Mouse (Mus musculus): ENCODE measurements at regions not wholly inside any gene's neighbourhood (a gene's known extent, or its start where the extent isn't known, plus 50 kb on each side); places are given as distances from the start of the nearest gene placed in this dataset.

- DNase-seq (ENCODE audit: low spot score in 2 of 2): no peak
These were observed 373.9 kb downstream of the Cog6 start for GRCm38 (mm10) chr3:52643100-52643551.

- no peak for DNase-seq (ENCODE audit: low spot score in 2 of 2)
These were observed 373.4 kb downstream of the Foxo1 start for GRCm38 (mm10) chr3:52641226-52642181.

DNA sequence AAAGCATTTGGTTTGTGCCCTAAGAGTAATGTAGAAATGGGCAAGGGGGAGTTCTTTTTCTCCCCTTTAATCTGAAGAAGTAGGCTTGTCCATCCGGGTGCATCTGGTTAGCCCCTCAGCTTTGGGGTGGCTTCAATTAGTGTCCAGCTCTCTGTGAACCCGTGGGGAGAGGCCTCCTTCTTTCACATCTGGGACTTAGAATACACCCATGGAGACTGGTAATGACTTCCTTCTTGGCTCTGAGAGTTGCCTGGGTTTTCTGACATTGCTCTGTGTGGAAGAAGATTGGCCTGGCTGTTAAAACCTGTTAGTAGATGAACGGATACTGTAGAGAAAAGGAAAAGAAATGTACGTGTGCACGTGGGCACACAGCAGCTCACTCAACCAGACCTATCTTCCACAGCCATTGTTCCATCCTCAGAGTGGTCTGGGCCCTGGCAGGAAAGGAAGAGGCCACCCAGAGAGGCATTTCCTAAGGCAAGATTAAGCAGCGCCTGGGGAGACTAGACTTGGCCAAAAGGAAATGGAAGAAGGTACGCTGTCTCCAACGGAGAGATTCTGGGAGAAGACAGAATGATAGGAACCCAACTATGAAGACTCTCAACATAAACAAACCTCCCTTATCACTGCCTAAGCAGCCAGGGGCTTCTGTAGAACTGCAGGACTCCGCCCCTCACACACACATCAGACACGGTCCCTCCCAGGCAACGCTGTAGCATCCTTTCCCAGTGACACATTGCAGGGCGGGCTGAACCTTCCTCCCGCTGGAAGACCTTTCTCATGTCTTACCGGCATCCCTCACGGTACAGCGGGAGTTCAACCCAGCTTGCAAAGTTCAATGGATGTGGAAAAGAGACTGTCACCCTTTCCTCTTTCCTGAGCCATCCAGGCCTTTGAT, 372.4 kb downstream of the Foxo1 start:
- DNase-seq (ENCODE audit: low spot score in 2 of 2): no peak

DNA sequence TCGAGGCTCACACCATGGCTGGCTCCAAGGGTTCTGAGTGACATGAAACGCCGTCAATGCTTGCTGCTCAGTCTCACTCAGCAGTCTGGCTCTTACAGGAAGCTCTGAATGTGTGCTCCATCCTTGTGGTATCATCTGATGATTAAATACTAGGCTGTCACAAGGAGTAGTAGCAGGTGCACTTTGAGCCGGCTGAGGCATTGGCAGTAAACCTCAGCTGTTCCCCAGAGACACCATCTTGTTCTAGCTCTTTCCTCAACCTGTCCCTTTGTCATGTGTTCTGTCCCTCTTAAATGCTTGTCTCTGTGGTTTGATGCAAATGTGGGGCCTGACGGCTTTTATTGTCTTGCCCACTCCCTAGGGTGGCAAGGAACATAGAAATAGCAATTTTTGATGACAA, 370.7 kb downstream of the Foxo1 start:
- peak in 1 of 2 experiments; percentile 80 for DNase-seq (ENCODE audit: low spot score in 2 of 2)

DNA sequence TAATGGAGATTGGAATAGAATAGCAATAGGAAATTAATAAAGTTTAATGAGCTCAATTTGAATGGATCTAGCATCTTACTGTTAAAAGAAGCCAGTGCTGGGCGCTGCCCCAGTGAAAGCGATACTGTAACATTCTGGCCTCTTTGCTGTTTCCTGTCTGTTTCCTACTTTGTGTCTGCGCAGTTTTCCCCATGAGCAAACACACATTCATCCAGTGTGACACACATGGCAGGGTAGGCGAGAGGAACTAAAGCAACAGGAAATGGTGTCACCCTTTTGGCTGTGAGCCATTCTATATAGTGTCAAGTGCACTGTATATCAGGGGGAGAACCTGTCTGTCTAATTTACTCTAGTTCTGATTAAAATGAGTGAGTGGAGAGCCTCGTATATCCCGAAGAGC, 366.2 kb downstream of the Foxo1 start:
- peak; percentile 56 to 85 for DNase-seq (ENCODE audit: low spot score in 2 of 2)

GRCm38 (mm10) chr3:52633491-52634100, 365.5 kb downstream of the Foxo1 start:
- DNase-seq (ENCODE audit: low spot score in 2 of 2): peak in 1 of 2 experiments; percentile 49

- no peak for DNase-seq (ENCODE audit: low spot score in 2 of 2)
These were observed 364.5 kb downstream of the Foxo1 start for GRCm38 (mm10) chr3:52632635-52633034.

GRCm38 (mm10) chr3:52630209-52630608, 362.1 kb downstream of the Foxo1 start:
- peak in 1 of 2 experiments; percentile 29 for DNase-seq (ENCODE audit: low spot score in 2 of 2)

- DNase-seq (ENCODE audit: low spot score in 2 of 2): no peak
These were observed 357.0 kb downstream of the Foxo1 start for GRCm38 (mm10) chr3:52625125-52625524.

DNA sequence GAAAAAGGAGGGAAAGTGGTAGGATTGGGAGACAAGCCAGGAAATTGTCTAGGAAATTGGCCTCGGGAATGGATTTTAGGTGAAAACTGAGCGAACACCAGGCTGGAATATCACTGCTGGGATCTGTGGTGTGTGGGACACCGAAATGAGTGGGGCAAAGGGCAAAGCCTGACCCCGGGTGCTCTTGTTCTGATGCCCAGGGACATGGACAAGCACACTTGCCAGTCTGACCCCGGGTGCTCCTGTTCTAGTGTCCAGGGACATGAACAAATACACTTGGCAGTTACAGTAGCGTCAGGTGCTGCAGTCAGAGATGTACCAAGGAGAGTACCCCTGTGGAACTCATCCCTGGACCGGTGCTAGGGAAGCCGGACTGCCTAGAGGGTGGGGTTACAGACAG, 354.4 kb downstream of the Foxo1 start:
- no peak for DNase-seq (ENCODE audit: low spot score in 2 of 2)

DNA sequence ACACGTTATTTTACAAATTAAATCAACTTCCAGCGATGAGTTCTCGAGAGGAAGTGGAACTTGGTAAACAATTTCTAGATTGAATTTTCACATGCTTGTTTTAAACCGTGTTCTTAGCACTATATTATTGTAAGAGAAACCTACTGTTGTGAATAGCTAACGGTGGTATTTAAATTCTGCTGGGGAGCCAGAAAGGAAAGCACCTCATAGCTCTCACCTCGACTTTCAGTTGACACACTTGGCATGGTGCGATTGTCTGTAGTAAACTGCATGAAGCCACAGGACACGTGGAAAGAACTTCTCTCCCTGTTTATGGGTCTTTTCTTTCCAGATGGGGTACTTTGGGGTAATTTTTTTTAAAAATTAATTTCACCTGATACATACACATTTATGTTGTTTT, 353.8 kb downstream of the Foxo1 start:
- no peak for DNase-seq (ENCODE audit: low spot score in 2 of 2)

- DNase-seq (ENCODE audit: low spot score in 2 of 2): no peak
These were observed 350.7 kb downstream of the Foxo1 start for GRCm38 (mm10) chr3:52618925-52619224.

DNA sequence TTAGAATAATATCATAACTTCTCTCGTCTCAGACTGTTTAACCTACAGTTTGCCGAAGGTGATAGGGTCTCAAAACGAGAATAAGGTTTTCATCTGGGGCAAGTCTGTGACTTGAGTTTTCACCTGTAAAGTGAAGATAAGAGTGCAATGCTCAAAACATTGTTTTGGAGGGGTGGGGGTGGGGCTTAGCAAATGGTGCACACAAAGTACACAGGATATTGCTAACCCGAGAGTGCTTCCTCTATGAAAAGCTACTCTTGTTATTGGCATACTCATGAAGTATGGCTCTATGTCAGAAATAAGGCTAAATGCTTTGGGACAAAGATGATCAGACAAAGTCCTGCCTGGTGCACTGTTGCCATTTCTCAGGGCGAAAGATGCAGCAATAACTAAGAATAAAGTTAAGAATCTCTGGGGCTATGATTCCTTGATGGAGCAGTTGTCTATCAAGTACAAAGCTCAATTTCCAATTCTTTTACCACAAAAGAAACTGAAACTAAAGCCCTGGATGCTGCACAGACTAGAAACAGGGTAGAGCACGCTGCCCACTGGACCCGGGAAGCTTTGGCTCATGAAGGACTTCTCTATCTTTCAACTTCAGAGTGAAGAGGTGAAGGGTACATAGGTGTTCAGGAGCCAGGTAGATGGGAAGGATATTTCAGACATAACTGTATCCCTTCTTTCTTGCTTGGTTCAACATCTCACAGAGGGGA, 350.2 kb downstream of the Foxo1 start:
- DNase-seq (ENCODE audit: low spot score in 2 of 2): no peak

DNA sequence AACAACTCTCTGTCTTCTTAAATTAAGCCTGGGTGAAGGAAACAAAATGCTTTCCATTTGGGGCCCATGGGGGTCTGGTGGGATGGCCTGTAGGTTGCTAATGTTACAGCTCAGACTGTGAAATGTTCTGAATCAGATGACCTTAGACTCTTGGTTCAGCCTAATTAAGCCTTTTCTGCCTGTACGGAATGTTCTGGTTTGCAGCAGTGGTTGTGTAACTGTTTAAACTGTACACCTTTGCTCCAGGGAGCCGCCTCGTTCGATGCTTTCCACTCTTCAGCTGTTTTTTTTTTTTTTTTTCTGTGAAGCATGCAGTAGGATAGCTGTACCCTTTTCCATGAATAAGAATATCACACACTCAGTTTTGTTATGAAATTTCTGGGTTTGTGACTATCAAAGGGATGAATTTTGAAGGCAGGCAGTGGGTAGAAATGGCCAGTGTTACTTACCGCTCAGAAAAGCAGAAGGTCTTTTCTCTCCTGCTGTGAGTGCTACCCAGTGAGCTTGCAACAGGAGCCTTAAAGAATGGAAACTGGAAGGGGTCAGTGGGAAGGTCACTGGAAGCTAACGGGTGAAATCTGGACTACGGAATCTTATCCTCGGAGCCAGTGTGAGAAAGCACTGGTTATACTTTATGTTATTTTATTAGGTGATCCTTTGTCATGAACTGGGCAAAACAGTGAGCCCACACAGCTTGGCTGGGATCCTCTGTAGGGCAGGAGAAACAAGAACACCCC, 349.4 kb downstream of the Foxo1 start:
- DNase-seq (ENCODE audit: low spot score in 2 of 2): no peak

GRCm38 (mm10) chr3:52611881-52612280, 343.7 kb downstream of the Foxo1 start:
- peak in 1 of 2 experiments; percentile 17 for DNase-seq (ENCODE audit: low spot score in 2 of 2)

- DNase-seq (ENCODE audit: low spot score in 2 of 2): no peak
These were observed 342.3 kb downstream of the Foxo1 start for GRCm38 (mm10) chr3:52610466-52610865.

GRCm38 (mm10) chr3:52608086-52608426, 339.9 kb downstream of the Foxo1 start:
- no peak for DNase-seq (ENCODE audit: low spot score in 2 of 2)

DNA sequence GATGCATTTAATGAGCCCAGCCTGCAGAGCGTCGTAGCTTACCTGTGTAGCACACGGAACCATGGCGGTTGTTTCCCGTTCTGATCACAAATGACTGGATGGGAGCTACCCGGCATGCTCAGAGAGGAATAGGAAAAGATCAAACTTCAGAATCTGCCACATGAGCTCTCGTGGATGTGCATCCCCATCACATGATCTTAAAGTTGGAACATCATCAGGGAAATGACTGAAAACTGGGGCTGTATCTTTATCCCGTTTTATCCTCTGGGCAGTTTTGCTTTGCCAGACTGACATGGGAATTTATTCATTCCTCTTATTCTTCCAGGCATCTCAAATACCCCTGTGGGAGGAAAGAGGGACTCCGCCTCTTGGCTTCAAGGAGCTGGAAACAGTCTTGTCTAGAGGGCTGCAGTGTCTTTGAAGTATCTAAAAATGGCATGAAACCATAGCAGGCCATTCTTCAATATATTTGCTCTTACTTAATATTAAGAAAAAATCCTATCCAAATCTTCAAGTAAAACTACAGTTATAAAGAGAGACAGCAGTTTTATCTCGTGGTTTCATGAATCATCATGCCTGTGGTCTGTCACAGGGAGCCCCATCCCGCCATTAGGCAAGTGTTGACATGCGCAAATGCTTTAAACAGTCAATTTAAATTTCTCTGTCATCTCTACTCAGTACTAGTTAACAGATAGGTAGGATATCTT, 339.4 kb downstream of the Foxo1 start:
- peak in 1 of 2 experiments; percentile 4 for DNase-seq (ENCODE audit: low spot score in 2 of 2)

DNA sequence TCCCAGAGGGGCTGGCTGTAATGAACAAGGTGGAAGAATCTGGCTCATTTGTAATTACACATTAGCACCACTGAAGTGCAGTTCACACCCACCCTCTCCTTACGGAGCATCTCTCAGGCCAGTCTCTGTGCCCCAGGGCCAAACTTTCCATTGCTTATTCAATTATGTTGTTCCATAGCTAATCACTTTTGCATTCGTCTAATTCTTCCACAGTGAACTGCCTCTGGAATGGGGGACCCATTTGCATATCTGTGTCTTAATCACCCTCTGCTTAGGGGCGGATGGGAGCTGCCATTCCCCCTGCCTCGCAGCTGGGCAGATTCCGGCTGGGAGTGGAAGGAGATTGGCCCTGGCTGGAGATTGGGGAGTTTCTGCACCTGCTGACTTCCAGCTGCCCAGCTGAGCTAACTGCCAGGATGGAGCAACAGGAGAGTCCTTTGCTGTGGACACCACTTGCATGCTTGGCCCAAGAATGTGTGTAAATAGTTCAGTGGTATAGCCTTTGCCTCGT, 337.2 kb downstream of the Foxo1 start:
- DNase-seq (ENCODE audit: low spot score in 2 of 2): no peak

DNA sequence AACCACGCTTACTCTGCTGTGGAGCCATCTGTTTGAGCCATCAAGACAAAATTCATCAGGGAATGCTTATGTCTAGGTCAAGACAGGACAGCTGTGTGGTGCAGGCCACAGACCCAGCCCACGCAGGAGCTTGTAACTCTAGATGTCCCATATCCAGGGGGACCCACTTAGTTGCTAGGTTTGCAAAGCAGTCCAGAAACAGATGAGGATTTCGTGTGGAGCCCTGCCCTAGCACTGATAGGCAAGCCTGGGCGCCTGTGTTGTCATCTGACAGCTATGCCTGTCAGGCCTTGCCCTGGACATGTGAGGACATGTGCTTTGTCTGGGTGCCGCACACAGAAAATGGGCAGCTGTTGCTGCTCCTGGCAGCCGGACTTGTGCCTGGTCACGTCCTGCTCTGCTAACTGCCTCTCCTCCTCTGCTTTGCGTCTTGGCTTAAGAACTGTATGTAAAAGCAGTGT, 335.1 kb downstream of the Foxo1 start:
- DNase-seq (ENCODE audit: low spot score in 2 of 2): no peak
